Mouse (Mus musculus) gonadal fat pad, adult 2 months (tissue): ENCODE data around the gene Clec4a3. TPM values are rescaled to one million over a fixed set of nuclear protein-coding genes. Genes with fewer than 3 reads are reported as not detected.
"Not testable (repeated sequence)": the region's sequence is repeated elsewhere in the genome, so short reads cannot be mapped to it uniquely, and the experiment has no call there.

Source experiments
- DNase-seq: peaks from one replicate; pipeline ENCODE4 v3.0.0-alpha.2; 2012; ENCODE audit warnings: low read depth
- polyA plus RNA-seq: library from polyadenylated mRNA; depleted of rRNA; stranded (reverse); fragments of >200 nt; gene quantifications from 2 replicates; pipeline ENCODE4 v1.2.3, GENCODE M21; 2012; rRNA removed

The Clec4a3 gene
- polyA plus RNA-seq, result 2.6 and 2.7 TPM in 2 replicates

DNA sequence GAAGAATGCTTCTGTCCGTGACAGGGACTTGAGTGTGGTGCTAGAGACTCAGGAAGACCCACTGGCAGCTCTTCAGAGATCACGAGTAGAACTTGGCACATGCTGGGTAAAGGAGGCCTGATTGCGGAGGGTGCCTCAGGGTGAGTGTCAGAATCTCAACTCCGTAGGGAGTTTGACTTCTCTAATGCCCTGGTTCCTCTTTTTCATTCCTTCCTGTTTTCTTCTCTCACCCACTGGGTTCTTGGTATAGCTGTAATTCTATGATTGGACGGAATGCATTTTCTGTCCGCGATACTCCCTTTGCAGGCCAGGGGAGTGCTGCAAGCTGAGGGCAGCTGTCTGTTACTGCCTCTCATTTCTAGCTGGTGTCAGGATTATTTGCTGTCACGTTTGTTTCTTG, at the start of gene Clec4a3:
Clec4a3 (plus strand) TSS at position 115 of the 400 bp plus-strand sequence.
- no peak for DNase-seq

DNA sequence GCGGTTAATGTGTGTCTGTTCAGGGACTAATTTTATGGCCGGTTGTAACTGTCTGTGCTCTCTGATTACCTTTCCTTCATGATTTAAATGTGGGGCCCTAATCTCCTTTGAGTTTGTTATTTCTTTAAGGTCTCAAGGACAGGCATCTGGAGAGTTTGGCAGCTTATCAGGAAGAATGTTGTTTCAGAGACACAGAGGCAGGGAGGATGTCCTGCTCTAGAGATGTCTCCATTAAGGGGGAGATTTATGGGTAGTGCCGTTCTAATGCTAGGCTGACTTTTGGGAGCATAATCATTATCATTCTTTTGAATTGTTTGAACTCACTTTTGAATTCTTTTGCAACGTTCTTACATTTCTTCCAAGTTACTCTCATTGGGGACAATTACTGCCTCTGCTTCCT, 32.4 kb upstream of the Clec4a3 start:
- DNase-seq, result no peak

- no peak for DNase-seq
Observed at GRCm38 (mm10) chr6:122921451-122921850, 30.9 kb upstream of the Clec4a3 start, which contains the start of gene Clec4a1. TSS of gene Clec4a1 (plus strand) at chr6:122921848.

- DNase-seq, result no peak
Observed at GRCm38 (mm10) chr6:122934845-122935244, 17.5 kb upstream of the Clec4a3 start.

GRCm38 (mm10) chr6:122939618-122940017, 12.7 kb upstream of the Clec4a3 start:
- no peak for DNase-seq

DNA sequence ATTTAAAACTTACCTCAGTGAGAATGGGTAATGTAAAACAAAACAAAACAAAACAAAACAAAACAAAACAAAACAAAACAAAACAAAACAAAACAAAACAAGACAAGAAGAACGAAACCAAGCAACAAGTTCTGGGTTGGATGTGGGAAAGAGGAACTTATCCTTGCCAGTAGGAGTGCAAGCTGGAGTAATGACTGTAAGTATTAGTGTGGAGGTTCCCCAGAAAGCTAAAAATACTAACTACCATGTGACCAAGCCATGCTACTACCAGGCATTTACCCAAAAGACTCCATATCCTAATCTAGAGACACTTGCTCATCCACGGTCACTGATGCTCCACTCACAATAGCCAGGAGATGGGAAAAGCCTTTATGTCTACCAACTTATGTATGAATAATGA, 5.6 kb upstream of the Clec4a3 start:
- no peak for DNase-seq

DNA sequence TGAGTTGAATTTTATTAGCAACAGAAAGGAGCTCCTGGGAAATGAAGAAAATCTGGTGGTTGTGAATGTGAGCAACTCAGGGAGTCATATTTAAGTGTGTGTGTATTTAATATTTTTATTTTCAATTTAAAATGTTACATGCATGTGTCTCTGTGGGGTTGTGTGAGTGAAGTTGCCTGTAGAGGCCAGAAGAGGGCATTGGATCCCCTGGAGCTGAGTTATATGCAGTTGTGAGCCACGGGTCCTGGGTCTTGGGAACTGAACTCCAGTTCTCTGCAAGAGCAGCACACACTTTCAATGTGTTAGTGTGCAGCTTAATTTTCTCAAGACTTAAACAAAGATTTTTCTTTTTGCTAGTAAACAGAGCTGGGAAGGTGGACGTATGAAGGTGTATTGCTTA, 12.2 kb downstream of the Clec4a3 start:
- no peak for DNase-seq

DNA sequence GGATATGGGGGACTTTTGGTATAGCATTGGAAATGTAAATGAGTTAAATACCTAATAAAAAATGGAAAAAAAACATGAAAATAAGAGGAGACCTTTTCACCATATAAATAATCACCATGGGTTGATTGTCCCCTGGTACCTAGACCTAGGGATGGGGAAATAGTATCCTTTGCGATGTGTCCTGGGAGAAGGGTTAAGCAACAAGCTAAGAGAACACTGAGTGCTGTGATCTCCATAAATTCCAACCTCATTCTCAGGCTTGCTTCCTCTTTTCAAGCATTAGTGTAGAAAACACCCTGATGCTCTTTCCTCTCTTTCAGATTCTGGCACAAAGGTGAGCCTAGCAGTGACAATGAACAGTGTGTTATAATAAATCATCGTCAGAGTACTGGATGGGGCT, 16.7 kb downstream of the Clec4a3 start:
- DNase-seq, result no peak

- DNase-seq, result no peak
Observed at GRCm38 (mm10) chr6:122989876-122990437, 37.6 kb downstream of the Clec4a3 start, which contains the start of gene Clec4a4. TSS of gene Clec4a4 (plus strand) at chr6:122990367.

DNA sequence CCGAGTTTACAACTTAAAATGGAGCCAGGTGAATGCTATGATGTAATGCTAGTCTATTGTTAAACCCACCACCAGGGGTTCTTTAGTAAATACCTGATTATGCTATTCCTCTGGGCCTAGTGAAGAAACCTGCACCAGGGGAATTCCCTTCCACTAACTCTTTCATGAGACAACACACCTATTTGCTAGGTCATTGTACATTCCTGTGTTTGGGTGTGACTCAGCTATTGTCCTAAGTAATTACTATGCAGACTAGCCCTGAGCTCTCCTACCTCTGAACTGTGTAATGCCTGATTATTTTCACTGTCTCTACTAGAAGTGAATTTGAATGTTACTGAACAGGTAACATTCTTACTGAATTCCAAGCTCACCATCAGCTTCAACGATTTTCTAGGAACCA, 52.4 kb downstream of the Clec4a3 start:
- DNase-seq, result not testable (repeated sequence)

GRCm38 (mm10) chr6:123005591-123005990, 53.3 kb downstream of the Clec4a3 start:
- DNase-seq, result no peak

Other genes starting within 250 kb of the Clec4a3 start
- gene Nanog, start 245.0 kb upstream of the Clec4a3 start, polyA plus RNA-seq, result 0.23 and 0.29 TPM in 2 replicates
- gene Slc2a3, start 150.9 kb upstream of the Clec4a3 start, polyA plus RNA-seq, result 23.2 and 27.8 TPM in 2 replicates
- gene Foxj2, start 132.6 kb upstream of the Clec4a3 start, polyA plus RNA-seq, result 10.4 and 15.8 TPM in 2 replicates
- 7.3 and 8.2 TPM in 2 replicates for gene C3ar1, start 96.4 kb upstream of the Clec4a3 start, polyA plus RNA-seq
- 24.9 and 26.0 TPM in 2 replicates for gene Necap1, start 78.0 kb upstream of the Clec4a3 start, polyA plus RNA-seq
- 4.8 and 5.1 TPM in 2 replicates for gene Clec4a1, start 30.7 kb upstream of the Clec4a3 start, polyA plus RNA-seq
- not detected in 2 replicates for gene Clec4a4, start 37.9 kb downstream of the Clec4a3 start, polyA plus RNA-seq
- gene Clec4b1, start 97.4 kb downstream of the Clec4a3 start, polyA plus RNA-seq, result 2.0 and 5.9 TPM in 2 replicates
- 6.1 and 7.1 TPM in 2 replicates for gene Clec4a2, start 153.9 kb downstream of the Clec4a3 start, polyA plus RNA-seq
- gene Clec4b2, start 220.4 kb downstream of the Clec4a3 start, polyA plus RNA-seq, result not detected in 2 replicates